Mouse (Mus musculus) heart, adult 9 months (tissue): ENCODE results near the gene a.
"Not testable (repeated sequence)": the region's sequence is repeated elsewhere in the genome, so short reads cannot be mapped to it uniquely, and the experiment has no call there.

Experiments
- DNase-seq, 2 experiments: peaks; one replicate each; pipeline ENCODE4 v3.0.0; 2022; ENCODE audit warnings: low spot score in 2 of 2

The a gene

DNA sequence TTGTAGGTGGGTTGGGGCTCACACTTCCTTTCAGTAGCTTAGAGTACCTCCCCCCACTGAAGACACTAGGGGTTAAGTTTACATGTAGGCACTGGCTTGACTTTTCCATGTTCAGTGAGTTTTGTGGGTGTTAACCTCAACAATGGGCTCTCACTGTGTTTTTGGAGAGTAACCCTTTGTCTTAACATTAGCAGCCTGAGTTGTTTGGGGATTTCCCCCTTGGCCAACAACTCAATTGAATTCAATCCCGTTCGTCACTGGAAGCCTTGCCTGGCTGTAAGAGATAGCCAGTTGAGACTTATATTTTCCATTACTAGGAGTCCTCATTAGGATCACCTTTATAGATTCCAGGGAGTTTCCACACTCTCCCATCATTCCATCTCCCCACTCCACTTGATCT lies 45.3 kb downstream of the a start:
- no peak for DNase-seq

DNA sequence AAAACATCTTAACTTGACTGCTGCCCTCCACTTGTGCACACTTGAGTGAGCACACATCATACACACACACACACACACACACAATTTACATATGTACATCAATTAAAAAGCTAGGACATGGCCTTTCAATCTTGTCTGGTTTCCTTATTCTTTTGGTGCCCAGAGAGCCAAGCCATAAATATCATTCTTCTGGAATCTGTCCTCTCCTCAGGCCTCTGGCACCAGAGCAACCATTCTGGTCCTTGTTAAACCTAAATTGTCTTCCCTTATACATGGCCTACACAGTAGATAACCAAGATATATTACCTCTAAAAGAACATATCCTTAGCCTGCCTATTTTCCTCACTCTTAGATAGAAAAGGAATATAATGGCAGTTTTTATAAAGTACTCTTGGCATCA lies 56.9 kb downstream of the a start:
- no peak for DNase-seq

- peak in 1 of 2 experiments; percentile 50 for DNase-seq
Observed at GRCm38 (mm10) chr2:154855383-154855782, 64.2 kb downstream of the a start.

GRCm38 (mm10) chr2:154863672-154864071 lies 72.5 kb downstream of the a start:
- DNase-seq = no peak

GRCm38 (mm10) chr2:154865696-154866095 lies 74.5 kb downstream of the a start:
- no peak for DNase-seq

DNA sequence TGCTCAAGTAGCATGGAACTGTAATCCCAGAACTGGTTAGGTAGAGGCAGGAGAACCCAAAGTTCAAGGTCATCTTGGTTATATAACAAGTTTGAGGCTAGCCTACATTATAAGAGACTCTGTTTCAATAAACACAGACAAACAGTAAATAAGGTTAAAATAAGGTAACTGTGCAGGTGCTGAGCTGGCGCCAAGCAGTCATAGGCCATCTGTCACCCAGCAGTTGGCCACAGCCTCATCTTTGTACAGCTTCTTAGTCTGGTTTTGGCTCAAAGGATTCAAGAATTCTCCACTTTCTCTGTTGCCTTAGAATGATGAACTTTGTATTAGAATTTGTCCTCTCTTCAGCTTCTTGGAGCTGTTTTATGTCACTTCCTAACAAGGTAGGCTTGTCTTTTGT lies 76.9 kb downstream of the a start:
- no peak for DNase-seq

DNA sequence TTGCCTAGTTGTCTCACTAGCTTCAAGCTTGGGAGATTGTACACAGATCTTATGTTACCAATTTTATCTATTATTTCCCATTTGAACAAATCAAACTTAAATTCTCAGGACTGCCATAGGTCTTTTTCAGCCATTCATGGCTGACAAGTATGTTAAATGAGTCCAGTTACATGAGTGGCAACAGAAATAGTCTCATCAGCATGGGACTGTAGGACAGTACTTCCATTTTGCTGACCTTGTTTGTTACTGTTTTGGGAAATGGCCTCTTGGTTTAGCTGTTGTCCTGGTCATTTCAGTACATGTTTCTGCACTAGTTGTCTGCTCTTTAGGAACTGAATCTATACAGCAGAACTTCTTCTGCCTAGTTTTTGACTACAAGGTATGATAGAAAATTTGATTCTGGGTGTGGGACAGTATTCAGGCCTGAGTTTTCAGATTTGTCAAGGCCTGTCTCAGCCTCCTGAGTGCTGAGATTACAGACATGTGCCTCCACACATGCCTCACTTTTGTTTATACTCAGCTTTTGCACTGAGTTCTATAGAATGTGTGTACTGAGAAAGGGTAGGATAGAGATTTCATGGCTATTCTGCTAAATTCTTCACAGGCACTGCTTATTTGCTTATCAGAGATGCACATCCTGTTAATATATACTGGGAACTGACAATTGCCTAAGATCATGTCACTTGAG lies 78.9 kb downstream of the a start:
- no peak for DNase-seq

DNA sequence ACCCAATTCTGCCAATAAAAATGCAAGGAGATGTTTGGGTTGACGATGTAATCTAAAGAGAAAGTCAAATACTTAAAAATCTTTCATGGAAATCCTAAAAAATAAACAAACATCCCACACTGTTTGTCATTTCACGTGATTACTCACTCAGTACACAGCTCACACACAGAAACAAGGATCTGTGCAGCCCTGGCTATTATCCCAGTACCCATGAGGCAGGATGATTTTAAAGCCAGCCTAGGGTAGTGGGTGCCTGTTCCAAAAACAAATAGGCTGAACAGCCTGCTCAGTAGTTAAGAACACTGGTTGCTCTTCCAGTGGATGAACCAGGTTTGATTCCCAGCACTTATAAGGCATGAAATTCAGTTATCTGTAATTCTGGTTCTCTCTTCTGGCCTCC lies 85.4 kb downstream of the a start:
- no peak for DNase-seq

DNA sequence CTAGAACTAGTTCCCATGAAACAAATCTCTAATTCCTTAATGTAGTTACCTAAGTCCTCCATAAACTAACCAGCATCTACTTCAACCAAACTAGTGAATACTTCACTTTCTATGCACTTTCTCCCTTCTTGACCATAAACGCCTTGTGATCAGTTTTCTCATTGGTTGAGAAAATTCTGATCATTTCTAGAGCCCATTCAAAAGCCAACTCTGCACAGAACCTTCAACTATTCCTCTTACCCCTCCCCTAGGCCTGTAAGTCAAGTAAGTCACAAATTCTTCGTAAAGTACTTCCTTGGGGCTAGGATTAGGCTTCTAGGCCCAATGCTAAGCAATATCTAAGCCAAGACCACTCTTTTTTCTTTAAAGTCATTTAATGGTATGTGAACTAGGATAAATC lies 100.4 kb downstream of the a start:
- DNase-seq = no peak

GRCm38 (mm10) chr2:154892201-154893044 lies 101.2 kb downstream of the a start, which contains the start of gene Eif2s2:
TSS of gene Eif2s2 (minus strand) at chr2:154892935.
- peak; percentile 95 to 97 for DNase-seq

DNA sequence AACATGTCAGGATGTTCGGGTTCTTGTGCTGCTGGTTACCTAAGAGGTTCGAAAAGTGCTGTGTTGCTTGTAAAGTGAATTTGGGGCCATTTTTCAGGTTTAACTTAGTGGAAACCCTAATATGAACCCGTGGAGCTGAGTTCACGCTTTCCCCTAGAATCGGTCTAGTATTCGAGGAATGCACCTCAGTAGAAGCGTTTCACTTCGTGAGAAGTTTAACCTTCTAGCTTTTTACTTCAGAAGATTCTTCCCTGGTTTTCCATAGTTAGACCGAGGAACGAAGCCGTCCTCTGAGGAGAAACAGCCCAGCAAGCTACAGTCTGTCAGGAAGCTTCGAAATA lies 101.8 kb downstream of the a start:
- no peak for DNase-seq

DNA sequence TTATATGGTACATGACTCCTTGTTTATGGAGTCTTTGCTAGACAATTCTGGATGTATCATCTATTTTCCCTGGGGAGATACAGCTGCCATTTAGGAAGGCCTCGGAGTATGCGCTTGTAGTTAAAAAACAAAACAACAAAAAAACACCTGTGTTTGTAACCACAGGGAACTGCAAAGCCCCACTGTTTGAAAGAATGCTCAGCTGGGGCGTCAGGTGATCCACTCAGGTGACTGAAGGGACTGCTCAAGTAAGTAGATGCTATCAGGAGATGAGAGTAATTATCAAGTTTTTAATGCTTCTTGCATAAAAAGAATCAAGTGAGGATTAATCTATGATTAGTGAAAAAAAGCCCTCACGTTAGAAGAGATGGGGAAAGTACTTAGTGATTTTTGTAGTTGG lies 102.3 kb downstream of the a start:
- DNase-seq = no peak

- not testable (repeated sequence) for DNase-seq
Observed at GRCm38 (mm10) chr2:154899004-154899403, 107.8 kb downstream of the a start.

- not testable (repeated sequence) for DNase-seq
Observed at GRCm38 (mm10) chr2:154899412-154899811, 108.2 kb downstream of the a start.

- DNase-seq = no peak
Observed at GRCm38 (mm10) chr2:154902111-154902510, 110.9 kb downstream of the a start.

GRCm38 (mm10) chr2:154905796-154906195 lies 114.6 kb downstream of the a start:
- DNase-seq = no peak

- DNase-seq = not testable (repeated sequence)
Observed at GRCm38 (mm10) chr2:154908223-154908622, 117.0 kb downstream of the a start.

DNA sequence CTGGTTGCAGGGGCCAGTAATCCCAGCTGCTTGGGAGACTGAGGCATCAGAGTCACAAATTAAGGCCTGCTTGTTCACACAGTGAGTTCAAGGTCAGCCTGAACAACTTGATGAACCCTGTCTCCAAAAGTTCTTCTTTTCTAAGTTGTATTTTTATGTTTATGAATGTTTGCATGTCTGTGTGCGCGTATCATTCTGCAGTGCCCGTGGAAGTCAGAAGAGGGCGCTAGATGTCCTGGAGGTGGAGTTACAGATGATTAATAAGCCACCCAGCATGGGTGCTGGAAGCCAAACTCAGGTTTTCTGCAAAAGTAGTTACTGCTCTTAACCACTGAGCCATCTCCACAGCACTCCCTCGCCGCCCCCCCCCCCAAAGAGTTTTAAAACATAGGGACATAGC lies 118.6 kb downstream of the a start:
- DNase-seq = no peak

GRCm38 (mm10) chr2:154915922-154916541 lies 124.8 kb downstream of the a start:
- DNase-seq = no peak

DNA sequence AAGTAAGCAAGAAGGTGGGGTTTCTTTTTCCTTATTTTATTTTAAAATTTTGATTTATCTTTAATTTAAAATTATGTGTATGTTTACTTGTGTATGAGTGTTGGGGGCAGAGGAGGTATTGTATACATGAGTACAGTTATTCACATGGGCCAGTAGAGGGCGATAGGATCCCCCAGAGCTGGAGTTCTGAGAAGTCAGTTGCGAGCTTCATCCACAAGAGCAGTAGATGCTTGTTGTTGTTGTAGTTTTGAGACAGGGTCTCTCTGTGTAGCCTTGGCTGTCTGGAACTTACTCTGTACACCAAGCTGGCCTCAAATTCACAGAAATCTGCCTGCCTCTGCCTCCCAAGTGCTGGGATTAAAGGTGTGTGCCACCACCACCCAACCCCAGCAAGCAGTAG lies 125.3 kb downstream of the a start:
- no peak for DNase-seq

- DNase-seq = no peak
Observed at GRCm38 (mm10) chr2:154917866-154918641, 126.9 kb downstream of the a start.

DNA sequence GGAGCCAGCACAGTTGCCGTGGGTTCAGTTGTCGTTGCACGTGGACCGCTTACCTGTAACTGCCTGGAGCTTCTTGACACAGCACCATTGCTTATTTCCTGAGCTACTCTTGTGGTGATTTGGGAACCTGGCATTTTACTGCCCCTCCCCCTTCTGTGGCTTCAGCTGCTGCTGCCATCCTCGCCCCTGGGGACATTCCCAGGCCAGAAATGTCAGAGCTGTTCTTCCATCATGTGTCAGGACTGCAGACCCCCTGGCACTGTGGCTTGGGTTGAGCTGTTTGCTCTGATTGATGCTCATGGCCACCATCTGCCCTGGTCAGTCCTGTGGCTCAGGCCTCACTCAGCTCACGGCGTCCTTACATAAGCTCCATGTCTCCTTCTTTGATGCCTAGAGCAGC lies 129.7 kb downstream of the a start:
- DNase-seq = no peak
